Mouse (Mus musculus) cortical plate, adult 2 months (tissue): ENCODE measurements around the gene Efcc1.

Source experiments
- CTCF ChIP-seq: fragments of 200-500 bp; IDR thresholded peaks from 2 replicates; pipeline ENCODE4 v1.5.1; 2011; ENCODE audit warnings: mild to moderate bottlenecking, control low read depth, low read length; ENCODE audit not compliant: insufficient read depth; ENCODE audit errors: extremely low read depth
- POLR2A ChIP-seq: fragments of 200-500 bp; IDR thresholded peaks from 2 replicates; pipeline ENCODE4 v1.6.1; 2011; ENCODE audit warnings: mild to moderate bottlenecking, low read length, control low read depth; ENCODE audit not compliant: insufficient read depth; ENCODE audit errors: extremely low read depth

DNA sequence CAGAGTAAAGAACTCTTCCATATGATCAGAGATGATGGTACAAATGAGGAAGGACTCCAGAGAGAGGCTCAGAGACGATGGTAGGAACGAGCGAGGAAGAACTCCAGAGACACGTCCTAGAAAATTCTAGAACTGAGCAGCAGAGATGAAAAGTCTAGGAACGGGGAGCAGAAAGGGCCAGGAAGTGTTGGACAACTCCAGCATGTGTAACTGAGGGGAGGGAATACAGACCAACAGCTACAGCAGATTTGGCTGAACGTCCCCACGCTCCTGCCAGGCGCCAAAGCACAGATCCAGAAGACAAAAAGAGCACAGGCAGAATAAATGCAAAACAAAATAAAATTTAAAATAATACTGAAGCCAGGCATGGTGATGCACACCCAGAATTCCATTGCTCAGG, 26.2 kb downstream of the Efcc1 start:
- TF ChIP-seq CTCF (no peak), POLR2A (no peak)
